Mouse (Mus musculus) myocyte (in vitro differentiated cells): ENCODE measurements around the gene Frmpd1. TPM values are rescaled to one million over a fixed set of nuclear protein-coding genes. Genes with fewer than 3 reads are reported as not detected.

Source experiments
- H3K27me3 ChIP-seq: one replicate; pipeline ENCODE4 v1.6.1; 2011; ENCODE audit not compliant: control insufficient read depth, insufficient read depth, insufficient read length
- H3K36me3 ChIP-seq: one replicate; pipeline ENCODE4 v1.6.1; 2011; ENCODE audit not compliant: control insufficient read depth, insufficient read depth
- H3K4me2 ChIP-seq: one replicate; pipeline ENCODE4 v1.6.1; 2011; ENCODE audit warnings: low read depth, control low read depth
- H3K4me3 ChIP-seq: one replicate; pipeline ENCODE4 v1.5.1; 2011; ENCODE audit warnings: mild to moderate bottlenecking, control low read depth, moderate library complexity
- H3K79me2 ChIP-seq: one replicate; pipeline ENCODE4 v1.6.1; 2011; ENCODE audit not compliant: control insufficient read depth, insufficient read depth
- H3ac ChIP-seq: one replicate; pipeline ENCODE4 v1.6.1; 2011; ENCODE audit not compliant: control insufficient read depth, insufficient read length
- CEBPB ChIP-seq: IDR thresholded peaks from 2 replicates; pipeline ENCODE4 v1.6.1; 2011; ENCODE audit warnings: mild to moderate bottlenecking, moderate library complexity; ENCODE audit not compliant: poor library complexity, insufficient read depth, severe bottlenecking
- E2F4 ChIP-seq: IDR thresholded peaks from one replicate; pipeline ENCODE4 v1.6.1; 2011; ENCODE audit warnings: mild to moderate bottlenecking, control low read depth, moderate library complexity; ENCODE audit not compliant: insufficient read depth
- MAX ChIP-seq: IDR thresholded peaks from one replicate; pipeline ENCODE4 v1.6.1; 2011; ENCODE audit warnings: low read depth, mild to moderate bottlenecking, control low read depth
- MYOD1 ChIP-seq, 3 experiments: IDR thresholded peaks; one replicate each; pipeline ENCODE4 v1.6.1; 2011; ENCODE audit warnings: control low read depth in 2 of 3, low read depth in 2 of 3, mild to moderate bottlenecking in 2 of 3, moderate library complexity in 1 of 3; ENCODE audit not compliant: insufficient read length in 2 of 3, control insufficient read depth in 1 of 3
- MYOG ChIP-seq, 3 experiments: IDR thresholded peaks; one replicate each; pipeline ENCODE4 v1.6.1; 2011; ENCODE audit warnings: control low read depth in 2 of 3, low read depth in 2 of 3, mild to moderate bottlenecking in 2 of 3; ENCODE audit not compliant: insufficient read length in 2 of 3, control insufficient read depth in 1 of 3, insufficient read depth in 1 of 3
- POLR2A ChIP-seq: IDR thresholded peaks from one replicate; pipeline ENCODE4 v1.6.1; 2011; ENCODE audit warnings: low read depth, mild to moderate bottlenecking, control low read depth, moderate library complexity; ENCODE audit not compliant: insufficient read length
- POLR2AphosphoS2 ChIP-seq: IDR thresholded peaks from one replicate; pipeline ENCODE4 v1.6.1; 2011; ENCODE audit warnings: low read depth, control low read depth; ENCODE audit not compliant: insufficient read length
- REST ChIP-seq: IDR thresholded peaks from one replicate; pipeline ENCODE4 v1.6.1; 2011; ENCODE audit warnings: mild to moderate bottlenecking, control low read depth, moderate library complexity; ENCODE audit not compliant: insufficient read depth, insufficient read length
- SRF ChIP-seq: IDR thresholded peaks from one replicate; pipeline ENCODE4 v1.6.1; 2011; ENCODE audit warnings: low read depth; ENCODE audit not compliant: control insufficient read depth, insufficient read length
- TCF12 ChIP-seq: IDR thresholded peaks from one replicate; pipeline ENCODE4 v1.6.1; 2011; ENCODE audit warnings: mild to moderate bottlenecking, control low read depth; ENCODE audit not compliant: poor library complexity, insufficient read depth, severe bottlenecking
- TCF3 ChIP-seq: IDR thresholded peaks from one replicate; pipeline ENCODE4 v1.6.1; 2011; ENCODE audit warnings: low read depth, control low read depth; ENCODE audit not compliant: insufficient read length
- USF1 ChIP-seq: IDR thresholded peaks from one replicate; pipeline ENCODE4 v1.6.1; 2011; ENCODE audit warnings: low read depth, mild to moderate bottlenecking, control low read depth, moderate library complexity
- polyA plus RNA-seq: library from polyadenylated mRNA; unstranded; fragments of >200 nt; fragmentation: generic; extraction: Trizol; gene quantifications from one replicate; pipeline ENCODE4 v1.2.1, GENCODE M21; 2012; ENCODE audit warnings: missing spikeins

Gene Frmpd1
- 45.8 TPM for polyA plus RNA-seq

DNA sequence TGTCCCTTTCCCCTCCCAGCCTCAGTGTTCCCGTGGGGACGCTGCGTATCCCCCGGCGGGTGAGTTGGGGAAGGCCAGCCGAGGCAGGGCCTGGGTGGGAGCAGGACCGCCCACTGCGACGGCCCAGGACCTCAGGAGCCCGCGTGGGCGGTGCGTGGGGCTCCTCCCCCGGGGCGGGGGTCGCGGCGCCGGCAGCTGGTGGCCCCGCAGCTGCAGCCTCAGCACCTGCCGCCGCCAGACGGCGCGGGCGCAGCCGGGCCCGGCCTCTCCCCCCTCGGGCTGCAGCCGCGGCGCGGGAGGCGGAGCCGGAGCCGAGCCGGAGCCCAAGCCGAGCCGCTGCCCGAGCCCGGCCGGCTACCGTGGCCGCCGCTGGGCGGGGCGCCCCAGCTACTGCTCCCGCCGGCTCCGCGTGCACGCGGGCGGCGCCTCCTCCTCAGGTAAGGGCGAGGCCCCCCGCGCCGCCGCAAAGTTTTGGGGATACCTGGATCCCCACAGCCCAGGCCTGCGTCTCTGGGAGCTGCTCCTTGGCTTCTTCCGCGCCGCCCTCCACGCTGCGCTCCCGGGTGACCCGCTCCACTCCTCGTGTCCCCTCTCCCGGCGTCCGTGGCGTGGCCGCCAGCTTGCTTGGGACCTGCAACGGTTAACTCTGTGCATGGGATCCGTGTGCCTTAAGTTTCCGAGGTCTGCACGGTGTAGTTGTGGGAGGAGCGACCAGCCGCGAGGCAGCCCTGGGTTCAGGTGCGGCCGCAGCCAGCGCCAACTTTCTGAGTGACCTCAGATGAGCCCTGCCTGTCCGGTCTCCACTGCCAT is at the start of gene Frmpd1:
Gene Frmpd1 (plus strand): TSS at position 355 of the 810 bp plus-strand sequence.
- no peaks in the 10 kb centered on the region for H3K36me3 ChIP-seq
- no peaks in the 10 kb centered on the region for H3K27me3 ChIP-seq

DNA sequence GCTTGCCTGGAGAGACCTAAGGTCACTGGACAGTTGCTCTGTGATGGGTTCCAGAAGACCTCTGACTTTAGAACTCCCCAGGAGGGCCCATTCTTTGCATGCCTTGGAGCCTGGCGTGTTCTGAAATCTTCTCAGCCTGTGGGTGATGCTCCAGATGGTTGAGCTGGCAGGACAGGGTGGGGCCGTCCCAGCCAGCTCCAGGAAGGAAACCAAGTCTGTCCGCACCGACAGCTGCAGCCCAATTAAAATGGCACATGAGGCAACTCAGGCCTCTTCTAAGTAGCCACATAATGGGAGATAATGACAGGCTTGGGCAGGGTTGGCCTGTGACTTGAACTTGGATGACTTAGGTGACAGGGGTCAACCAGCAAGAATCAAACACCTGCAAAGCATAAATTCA is 47.0 kb upstream of the Frmpd1 start:
- Histone ChIP-seq H3K4me3 (no peak overlapping the region), H3K27me3 (no peaks in the 10 kb centered on the region), H3ac (no peak overlapping the region), H3K79me2 (no peaks in the 10 kb centered on the region), H3K36me3 (no peaks in the 10 kb centered on the region), H3K4me2 (peak overlapping the region; percentile 55)
- peak; percentile 94 for TF ChIP-seq TCF12
- peak; percentile 47 to 99 (median 99) for TF ChIP-seq MYOD1 (IDR thresholded peaks at IDR 0.05; ENCODE audit: control insufficient read depth in 1 of 3, insufficient read length in 2 of 3, low read depth in 2 of 3)
- TF ChIP-seq REST = no peak
- TF ChIP-seq CEBPB = peak; percentile 65
- TF ChIP-seq MYOG (IDR thresholded peaks at IDR 0.05; ENCODE audit: control insufficient read depth in 1 of 3, insufficient read depth in 1 of 3, insufficient read length in 2 of 3, low read depth in 2 of 3) = peak; percentile 95 to 99 (median 97)
- TF ChIP-seq TCF3 = peak; percentile 84

More for the DNA sequence above, at the start of gene Frmpd1:
- Histone ChIP-seq H3ac (peak within 1 kb of the TSS; percentile 58), H3K4me2 (peak within 1 kb of the TSS; percentile 75), H3K79me2 (peaks cover 44% of the 10 kb centered on the region), H3K4me3 (peak within 1 kb of the TSS; percentile 43)
- no peak for TF ChIP-seq REST
- TF ChIP-seq MAX = no peak
- peak in 2 of 3 experiments; percentile 93 to 97 for TF ChIP-seq MYOD1 (IDR thresholded peaks at IDR 0.05; ENCODE audit: control insufficient read depth in 1 of 3, insufficient read length in 2 of 3, low read depth in 2 of 3)
- peak; percentile 19 for TF ChIP-seq POLR2AphosphoS2
- no peak for TF ChIP-seq SRF
- peak in 2 of 3 experiments; percentile 93 to 97 for TF ChIP-seq MYOG (IDR thresholded peaks at IDR 0.05; ENCODE audit: control insufficient read depth in 1 of 3, insufficient read depth in 1 of 3, insufficient read length in 2 of 3, low read depth in 2 of 3)
- no peak for TF ChIP-seq E2F4
- peak; percentile 31 for TF ChIP-seq POLR2A
- TF ChIP-seq USF1 = no peak
- peak; percentile 99 for TF ChIP-seq TCF3
- peak; percentile 33 for TF ChIP-seq TCF12
- TF ChIP-seq CEBPB = no peak

DNA sequence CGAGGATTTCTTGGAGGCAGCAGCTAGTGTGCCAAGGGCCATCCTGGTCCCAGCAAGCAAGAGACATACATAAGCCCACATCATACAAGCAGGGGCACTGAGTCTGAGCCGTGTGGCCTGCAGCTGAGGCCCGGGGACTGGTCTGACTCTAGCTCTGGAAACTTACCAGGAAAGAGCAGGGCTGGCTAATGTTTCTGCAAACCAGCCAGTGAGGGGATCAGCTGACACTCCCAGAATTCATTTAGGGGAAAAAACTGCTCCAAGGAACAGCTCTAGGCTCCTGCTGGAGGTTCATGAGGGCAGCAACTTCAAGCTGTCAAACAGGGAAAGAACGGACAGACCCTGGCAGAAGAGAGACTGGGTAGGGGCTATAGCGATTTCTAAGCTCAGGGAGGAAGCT is 42.8 kb upstream of the Frmpd1 start:
- Histone ChIP-seq H3K27me3 (no peaks in the 10 kb centered on the region), H3K4me2 (peak overlapping the region; percentile 70), H3ac (no peak overlapping the region), H3K79me2 (no peaks in the 10 kb centered on the region), H3K4me3 (no peak overlapping the region), H3K36me3 (no peaks in the 10 kb centered on the region)
- TF ChIP-seq USF1 = peak; percentile 51
- no peak for TF ChIP-seq MYOG (IDR thresholded peaks at IDR 0.05; ENCODE audit: control insufficient read depth in 1 of 3, insufficient read depth in 1 of 3, insufficient read length in 2 of 3, low read depth in 2 of 3)

DNA sequence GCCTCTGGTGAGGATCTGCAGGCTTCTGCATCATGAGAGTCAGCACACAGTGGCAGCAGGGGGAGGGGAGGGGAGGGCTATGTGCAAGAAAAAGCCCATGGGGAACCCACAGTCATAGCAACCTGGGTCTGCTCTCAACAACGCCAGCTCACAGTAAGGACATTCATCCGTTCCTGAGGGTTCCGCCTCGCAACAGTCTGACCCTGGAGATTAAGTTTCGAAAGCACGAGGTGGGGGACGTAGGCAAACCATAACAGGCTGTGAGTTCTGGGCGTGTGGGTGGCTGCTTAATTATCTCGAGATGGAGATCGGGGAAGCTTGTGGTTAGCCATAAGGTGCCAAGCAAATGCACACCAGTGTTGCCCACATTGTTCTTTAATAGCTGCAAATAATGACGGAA is 42.3 kb upstream of the Frmpd1 start:
- TF ChIP-seq E2F4 (no peak), POLR2A (no peak), TCF12 (no peak), REST (no peak), MYOD1 (IDR thresholded peaks at IDR 0.05; ENCODE audit: control insufficient read depth in 1 of 3, insufficient read length in 2 of 3, low read depth in 2 of 3) (peak in 1 of 3 experiments; percentile 69), POLR2AphosphoS2 (no peak), USF1 (no peak), MYOG (IDR thresholded peaks at IDR 0.05; ENCODE audit: control insufficient read depth in 1 of 3, insufficient read depth in 1 of 3, insufficient read length in 2 of 3, low read depth in 2 of 3) (peak in 1 of 3 experiments; percentile 68), SRF (peak; percentile 81), TCF3 (no peak), CEBPB (no peak), MAX (no peak)
- Histone ChIP-seq H3K27me3 (no peaks in the 10 kb centered on the region), H3K4me2 (peak overlapping the region; percentile 70), H3K36me3 (no peaks in the 10 kb centered on the region), H3ac (no peak overlapping the region), H3K79me2 (no peaks in the 10 kb centered on the region), H3K4me3 (no peak overlapping the region)

DNA sequence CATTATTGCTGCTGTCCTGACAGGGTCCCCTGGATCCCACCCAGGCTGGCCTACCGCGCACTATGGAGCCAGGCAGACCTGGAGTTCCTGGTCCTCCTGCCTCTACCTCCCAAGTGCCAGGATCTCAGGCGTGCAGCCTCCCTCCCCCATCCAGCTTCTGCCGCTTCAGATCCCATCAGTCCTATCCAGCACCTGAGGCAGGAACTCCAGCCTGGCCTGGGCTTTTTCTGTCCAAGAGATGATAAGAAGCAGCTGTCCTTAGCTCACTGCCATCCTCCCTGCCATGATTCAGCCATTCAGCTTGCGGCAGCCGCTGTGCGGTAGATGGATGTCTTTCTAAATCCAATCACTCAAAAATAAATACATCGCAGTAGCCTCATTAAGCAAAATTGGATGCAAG is 41.7 kb upstream of the Frmpd1 start:
- Histone ChIP-seq H3K4me2 (peak overlapping the region; percentile 70), H3K4me3 (no peak overlapping the region), H3K79me2 (no peaks in the 10 kb centered on the region), H3K36me3 (no peaks in the 10 kb centered on the region), H3ac (no peak overlapping the region), H3K27me3 (no peaks in the 10 kb centered on the region)
- TF ChIP-seq MYOD1 (IDR thresholded peaks at IDR 0.05; ENCODE audit: control insufficient read depth in 1 of 3, insufficient read length in 2 of 3, low read depth in 2 of 3) = peak in 2 of 3 experiments; percentile 42 to 78
- no peak for TF ChIP-seq POLR2A
- TF ChIP-seq MYOG (IDR thresholded peaks at IDR 0.05; ENCODE audit: control insufficient read depth in 1 of 3, insufficient read depth in 1 of 3, insufficient read length in 2 of 3, low read depth in 2 of 3) = peak; percentile 28 to 72 (median 59)
